Mouse (Mus musculus) brain, embryonic 14.5 days (tissue): ENCODE measurements at regions not wholly inside any gene's neighbourhood (a gene's known extent, or its start where the extent isn't known, plus 50 kb on each side); places are given as distances from the start of the nearest gene placed in this dataset.

Source experiments
- DNase-seq: peaks from one replicate; pipeline ENCODE4 v3.0.0-alpha.2; 2011; ENCODE audit warnings: low read depth
- CTCF ChIP-seq: fragments of 200-500 bp; IDR thresholded peaks from 2 replicates; pipeline ENCODE4 v1.5.1; 2012; ENCODE audit warnings: inconsistent platforms, mild to moderate bottlenecking, moderate library complexity, borderline replicate concordance; ENCODE audit not compliant: insufficient read depth, insufficient read length; ENCODE audit errors: extremely low read depth
- POLR2A ChIP-seq: fragments of 200-500 bp; IDR thresholded peaks from 2 replicates; pipeline ENCODE4 v1.6.1; 2012; ENCODE audit warnings: mild to moderate bottlenecking, inconsistent platforms, borderline replicate concordance; ENCODE audit not compliant: poor library complexity, insufficient read depth, insufficient read length, severe bottlenecking; ENCODE audit errors: extremely low read depth

- no peak for DNase-seq
- no peak for TF ChIP-seq POLR2A
- TF ChIP-seq CTCF, result no peak
Observed at GRCm38 (mm10) chr5:54357501-54357900, 359.2 kb downstream of the Stim2 start.

DNA sequence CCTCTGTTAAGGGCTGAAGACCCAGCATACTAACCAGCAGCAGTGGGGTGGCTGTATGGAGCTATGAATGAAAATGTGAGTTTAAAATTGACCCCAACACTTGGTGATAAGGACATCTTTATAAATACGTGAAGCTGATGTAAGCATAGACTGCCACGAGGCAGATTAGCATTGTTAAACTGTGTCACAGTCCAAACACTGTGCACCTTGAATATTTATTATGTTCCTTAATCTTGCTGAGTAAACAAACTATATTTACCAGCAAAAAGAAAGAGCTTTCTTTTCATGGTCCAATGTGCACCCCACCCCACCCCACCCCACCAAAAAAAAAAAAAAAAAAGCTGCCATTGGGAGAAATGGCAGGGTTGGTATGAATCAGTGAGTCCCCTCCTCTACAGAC lies 359.9 kb downstream of the Stim2 start:
- no peak for DNase-seq
- TF ChIP-seq POLR2A (no peak), CTCF (no peak)
